Mouse (Mus musculus) NIH3T3 (cell line): ENCODE data around the gene Hspa12b.
"Not testable (repeated sequence)": the region's sequence is repeated elsewhere in the genome, so short reads cannot be mapped to it uniquely, and the experiment has no call there.

Experiments
- DNase-seq: peaks from one replicate; pipeline ENCODE4 v3.0.0-alpha.2; 2012; ENCODE audit warnings: low read depth

Hspa12b gene

GRCm38 (mm10) chr2:131127161-131127730, at the start of gene Hspa12b:
Gene Hspa12b (plus strand): TSS chr2:131127280.
- DNase-seq, result peak; percentile 72

- no peak for DNase-seq
Observed at GRCm38 (mm10) chr2:131080507-131080906, 46.6 kb upstream of the Hspa12b start.

GRCm38 (mm10) chr2:131084206-131084605, 42.9 kb upstream of the Hspa12b start:
- no peak for DNase-seq

GRCm38 (mm10) chr2:131086667-131087390, 40.3 kb upstream of the Hspa12b start, which contains the start of gene Siglec1:
Gene Siglec1 (minus strand): TSS chr2:131086765.
- peak; percentile 66 for DNase-seq

GRCm38 (mm10) chr2:131088581-131088980, 38.5 kb upstream of the Hspa12b start:
- DNase-seq, result no peak

GRCm38 (mm10) chr2:131089634-131090033, 37.4 kb upstream of the Hspa12b start:
- DNase-seq, result no peak

GRCm38 (mm10) chr2:131090852-131091251, 36.2 kb upstream of the Hspa12b start:
- DNase-seq, result no peak

GRCm38 (mm10) chr2:131093577-131093976, 33.5 kb upstream of the Hspa12b start:
- DNase-seq, result no peak

- DNase-seq, result peak; percentile 95
Observed at GRCm38 (mm10) chr2:131094823-131095222, 32.3 kb upstream of the Hspa12b start.

GRCm38 (mm10) chr2:131096101-131096795, 30.8 kb upstream of the Hspa12b start:
- peak; percentile 90 for DNase-seq

- DNase-seq, result peak; percentile 17
Observed at GRCm38 (mm10) chr2:131097087-131097486, 30.0 kb upstream of the Hspa12b start.

GRCm38 (mm10) chr2:131101530-131101929, 25.6 kb upstream of the Hspa12b start:
- no peak for DNase-seq

GRCm38 (mm10) chr2:131104021-131104420, 23.1 kb upstream of the Hspa12b start:
- peak; percentile 48 for DNase-seq

GRCm38 (mm10) chr2:131105061-131105460, 22.0 kb upstream of the Hspa12b start:
- not testable (repeated sequence) for DNase-seq

- no peak for DNase-seq
Observed at GRCm38 (mm10) chr2:131105989-131106388, 21.1 kb upstream of the Hspa12b start.

GRCm38 (mm10) chr2:131118968-131119574, 8.0 kb upstream of the Hspa12b start:
- DNase-seq, result no peak

GRCm38 (mm10) chr2:131124166-131124565, 2.9 kb upstream of the Hspa12b start:
- no peak for DNase-seq

- DNase-seq, result no peak
Observed at GRCm38 (mm10) chr2:131125157-131125963, 1.7 kb upstream of the Hspa12b start.

GRCm38 (mm10) chr2:131125964-131126815, 890 bp upstream of the Hspa12b start:
- no peak for DNase-seq

- no peak for DNase-seq
Observed at GRCm38 (mm10) chr2:131128211-131128610, 1.1 kb downstream of the Hspa12b start.
